Mouse (Mus musculus): Measurements from ENCODE around the gene Tiprl.

Tiprl gene

DNA sequence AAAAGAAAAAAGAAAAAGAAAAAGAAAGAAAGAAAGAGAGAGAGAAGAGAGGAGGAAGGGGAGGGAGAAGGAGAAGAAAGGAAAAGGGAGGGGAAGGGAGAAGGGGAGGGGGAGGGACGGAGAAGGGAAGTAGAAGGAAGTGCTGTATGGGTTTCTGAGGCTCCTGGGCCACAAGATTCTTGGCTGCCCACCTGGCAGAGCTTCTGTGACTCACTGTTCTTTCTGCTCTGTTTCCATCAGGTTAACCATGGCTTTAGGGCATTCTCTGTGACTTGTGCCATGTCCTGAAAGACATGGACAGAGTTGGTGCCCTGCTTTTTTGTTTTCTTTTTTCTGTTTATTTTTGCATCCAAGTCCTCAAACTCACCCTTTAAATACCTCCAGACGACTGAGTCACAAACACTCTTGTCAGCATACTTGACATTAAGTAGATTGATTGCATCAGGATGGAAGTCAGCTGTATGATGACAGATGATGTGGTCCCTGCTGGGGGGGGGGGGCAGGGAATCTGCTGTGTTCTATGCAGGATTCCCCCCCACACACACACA lies 33.2 kb downstream of the Tiprl start:
- DNase-seq (ENCODE audit: inconsistent age in 2 of 2, low spot score in 1 of 2), result no peak

DNA sequence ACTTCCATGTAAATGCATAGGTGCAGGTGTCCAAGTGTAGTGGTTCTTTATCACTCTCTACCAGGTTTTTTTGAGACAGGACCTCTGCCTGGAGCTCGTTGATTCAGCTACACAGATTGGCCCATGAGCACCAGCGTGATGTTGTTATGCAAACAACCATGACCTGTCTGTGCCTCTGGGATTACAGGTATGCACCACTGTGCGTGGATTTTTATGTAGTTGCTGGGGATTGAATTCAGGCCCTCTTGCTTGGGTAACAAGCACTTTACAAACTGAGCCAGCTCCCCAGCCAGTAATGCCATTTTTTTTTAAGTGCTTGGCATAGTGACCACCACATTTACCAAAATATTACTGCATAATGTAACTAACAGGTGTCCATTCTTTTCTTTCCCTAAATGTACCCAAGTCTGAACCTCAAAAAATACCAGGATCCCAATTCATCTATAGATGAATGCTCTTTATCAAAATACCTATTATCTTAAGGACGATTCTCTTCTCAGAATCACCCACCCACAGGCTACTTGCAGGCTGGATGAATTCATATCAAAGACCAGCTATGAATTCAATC lies 35.3 kb downstream of the Tiprl start:
- no peak for DNase-seq (ENCODE audit: inconsistent age in 2 of 2, low spot score in 1 of 2)

DNA sequence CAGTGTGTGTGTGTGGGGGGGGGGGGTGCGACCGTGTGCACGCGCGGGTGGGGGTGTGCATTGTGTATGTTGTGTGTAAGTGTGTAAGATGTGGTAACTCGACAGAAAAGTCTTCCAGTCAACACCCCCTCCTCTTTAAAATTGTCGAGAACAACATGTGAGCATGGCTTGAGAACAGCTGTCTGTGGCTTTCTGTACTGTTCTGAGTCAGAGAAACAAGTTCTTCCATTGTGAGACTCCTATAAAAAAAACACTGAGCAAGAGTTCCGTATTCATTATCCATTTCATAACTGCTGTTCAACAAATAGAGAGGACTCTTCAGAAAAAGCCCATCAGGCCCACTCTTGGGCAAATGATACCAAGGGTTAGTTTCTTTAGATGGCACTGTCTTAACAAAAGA lies 36.0 kb downstream of the Tiprl start:
- DNase-seq (ENCODE audit: inconsistent age in 2 of 2, low spot score in 1 of 2), result no peak

DNA sequence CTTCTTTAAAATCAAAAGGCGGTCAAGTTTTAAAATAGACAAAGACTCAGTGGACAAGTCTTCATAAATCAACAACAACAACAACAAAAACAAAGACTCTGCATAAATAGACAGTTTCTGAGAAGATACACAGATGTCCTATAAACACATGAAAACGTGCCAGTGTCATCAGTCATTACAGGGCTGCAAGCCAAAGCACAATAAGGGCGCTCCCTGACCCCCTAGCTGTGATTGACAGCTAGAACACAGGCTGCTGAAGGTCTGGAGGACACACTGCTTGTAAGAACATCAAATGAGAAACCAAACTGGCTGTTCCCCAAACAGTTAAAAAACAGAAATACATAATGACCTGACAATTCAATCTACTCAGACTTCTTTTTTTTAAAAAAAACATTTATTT lies 37.2 kb downstream of the Tiprl start:
- no peak for DNase-seq (ENCODE audit: inconsistent age in 2 of 2, low spot score in 1 of 2)

DNA sequence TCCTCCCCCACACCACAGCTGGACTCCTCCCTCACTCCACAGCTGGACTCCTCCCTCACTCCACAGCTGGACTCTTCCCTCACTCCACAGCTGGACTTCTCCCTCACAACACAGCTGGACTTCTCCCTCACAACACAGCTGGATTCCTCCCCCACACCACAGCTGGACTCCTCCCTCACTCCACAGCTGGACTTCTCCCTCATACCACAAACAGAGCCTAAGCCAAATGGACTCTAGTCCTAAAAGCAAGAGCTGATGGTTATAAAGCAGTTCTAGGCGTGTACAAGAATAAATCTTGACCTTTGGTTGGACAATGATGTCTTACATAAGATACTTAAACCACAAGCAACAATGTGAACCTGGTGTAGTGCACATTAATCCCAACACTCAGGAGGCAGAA lies 37.8 kb downstream of the Tiprl start:
- DNase-seq (ENCODE audit: inconsistent age in 2 of 2, low spot score in 1 of 2), result no peak

DNA sequence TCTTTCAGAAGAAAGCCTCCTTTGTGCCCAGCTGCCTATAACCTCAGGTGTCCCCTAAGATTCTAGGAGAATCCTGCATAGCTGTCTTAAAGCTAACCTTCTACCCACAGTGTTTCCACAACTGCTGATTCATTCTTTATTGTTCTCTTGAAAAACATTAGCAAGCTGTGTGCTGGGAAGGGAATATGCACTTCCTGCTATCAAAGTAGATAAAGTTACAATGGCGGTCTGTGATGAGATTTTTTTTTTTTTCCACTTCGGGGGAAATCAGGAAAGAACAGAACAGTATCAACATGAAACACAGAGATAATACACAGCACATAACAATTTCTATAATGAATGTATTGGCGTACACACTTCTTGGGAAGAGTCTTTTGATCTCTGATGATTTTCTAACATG lies 38.9 kb downstream of the Tiprl start:
- no peak for DNase-seq (ENCODE audit: inconsistent age in 2 of 2, low spot score in 1 of 2)

DNA sequence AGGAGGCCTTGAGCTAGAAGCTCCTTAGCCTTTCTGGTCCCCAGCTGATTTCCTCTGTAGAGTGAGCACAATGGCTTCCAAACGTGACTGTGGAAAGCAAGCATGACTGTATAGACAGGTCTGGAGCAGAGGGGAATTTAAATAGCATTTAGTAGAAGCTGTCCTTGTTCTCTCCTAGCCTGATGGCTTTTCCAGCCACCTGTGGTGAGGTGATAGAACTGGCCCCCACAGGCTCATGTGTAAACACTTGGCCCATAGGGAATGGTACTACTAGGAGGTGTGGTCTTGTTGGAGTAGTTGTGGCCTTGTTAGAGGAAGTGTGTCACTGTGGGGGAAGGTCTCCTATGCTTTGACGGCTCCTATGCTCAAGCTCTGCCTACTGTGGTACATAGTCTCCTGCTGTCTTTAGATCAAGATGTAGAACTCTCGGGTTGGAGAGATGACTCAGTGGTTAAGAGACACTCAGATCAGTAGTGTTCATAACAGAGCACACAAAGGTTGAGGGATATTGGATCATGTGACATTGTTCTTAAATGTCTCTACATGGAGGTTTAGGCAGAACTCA lies 41.3 kb downstream of the Tiprl start:
- peak in 1 of 2 experiments; percentile 39 for DNase-seq (ENCODE audit: inconsistent age in 2 of 2, low spot score in 1 of 2)

DNA sequence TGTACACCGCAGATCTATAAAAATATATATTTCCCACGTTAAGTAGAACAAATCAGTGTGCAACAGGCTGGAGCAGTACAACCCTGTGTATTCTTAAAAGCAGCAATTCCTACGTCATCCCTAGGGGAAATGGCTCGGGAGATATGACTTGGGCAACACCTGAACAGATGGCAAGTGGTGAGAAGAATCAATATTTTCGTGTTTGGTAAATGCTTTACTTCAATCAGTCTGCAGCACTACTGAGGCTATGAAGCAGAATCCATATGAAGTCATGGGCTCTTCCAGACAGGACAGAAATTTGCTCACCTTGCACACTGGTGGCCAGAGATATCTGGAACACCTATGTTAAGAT lies 42.2 kb downstream of the Tiprl start:
- no peak for DNase-seq (ENCODE audit: inconsistent age in 2 of 2, low spot score in 1 of 2)

DNA sequence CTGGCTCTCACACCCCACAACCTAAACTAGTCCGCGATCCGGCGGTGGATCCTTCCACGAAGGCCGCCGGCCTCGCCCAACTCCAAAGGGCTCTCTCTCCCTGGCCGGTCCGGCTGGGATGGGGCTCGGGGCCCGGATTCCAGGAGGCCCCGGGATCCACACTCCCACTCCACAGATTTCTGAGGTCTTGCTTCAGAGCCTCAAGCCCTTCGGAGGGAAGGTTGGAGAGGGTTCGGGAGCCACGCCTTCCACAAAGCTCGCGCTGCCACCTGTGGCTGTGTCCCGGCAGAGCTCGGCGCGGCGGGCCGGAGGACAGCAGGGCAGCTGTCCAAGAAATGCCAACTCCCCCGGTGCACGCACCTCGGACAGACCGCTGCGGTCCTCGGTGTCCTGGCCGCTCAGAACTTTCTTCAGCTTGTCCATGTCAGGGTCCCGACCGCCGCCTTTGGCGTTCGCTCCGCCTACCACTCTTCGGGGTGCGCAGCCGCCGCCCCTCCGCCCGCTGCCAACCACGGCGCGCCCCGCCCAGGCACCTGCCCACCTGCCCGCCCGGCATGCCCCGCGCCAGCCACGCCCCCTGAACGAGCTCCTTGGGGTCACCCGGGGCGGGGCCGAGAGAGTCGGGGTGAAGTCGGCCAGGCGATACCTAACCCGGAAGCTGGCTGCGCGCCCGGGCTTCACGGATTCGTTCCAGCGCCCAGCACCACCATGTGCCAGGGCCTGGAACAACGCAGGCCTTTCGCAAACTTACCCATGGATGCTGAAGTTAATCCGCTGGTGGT lies 42.7 kb downstream of the Tiprl start, which contains the start of gene Sft2d2:
Sft2d2 (minus strand) TSS at position 559 of the 782 bp plus-strand sequence.
- DNase-seq (ENCODE audit: inconsistent age in 2 of 2, low spot score in 1 of 2), result peak; percentile 96 to 97

DNA sequence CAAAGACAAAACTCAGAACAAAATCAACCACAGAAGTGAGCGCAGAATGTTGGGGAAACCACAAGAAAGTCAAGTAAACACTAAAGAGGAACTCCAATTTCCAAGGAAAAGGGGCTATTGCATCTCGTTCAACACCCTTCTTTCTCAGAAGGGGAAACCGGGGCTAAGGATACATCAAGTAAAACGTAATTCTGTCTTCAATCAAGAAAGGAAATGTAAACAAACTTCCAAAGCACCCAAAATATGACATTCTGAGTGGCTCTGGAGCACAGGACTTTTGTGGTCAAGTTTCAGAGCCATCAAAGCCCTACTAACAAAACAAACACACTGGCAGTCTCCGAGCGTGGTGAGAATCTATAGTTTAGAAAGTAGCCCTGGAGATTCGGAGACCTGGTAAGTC lies 43.4 kb downstream of the Tiprl start:
- DNase-seq (ENCODE audit: inconsistent age in 2 of 2, low spot score in 1 of 2), result no peak

DNA sequence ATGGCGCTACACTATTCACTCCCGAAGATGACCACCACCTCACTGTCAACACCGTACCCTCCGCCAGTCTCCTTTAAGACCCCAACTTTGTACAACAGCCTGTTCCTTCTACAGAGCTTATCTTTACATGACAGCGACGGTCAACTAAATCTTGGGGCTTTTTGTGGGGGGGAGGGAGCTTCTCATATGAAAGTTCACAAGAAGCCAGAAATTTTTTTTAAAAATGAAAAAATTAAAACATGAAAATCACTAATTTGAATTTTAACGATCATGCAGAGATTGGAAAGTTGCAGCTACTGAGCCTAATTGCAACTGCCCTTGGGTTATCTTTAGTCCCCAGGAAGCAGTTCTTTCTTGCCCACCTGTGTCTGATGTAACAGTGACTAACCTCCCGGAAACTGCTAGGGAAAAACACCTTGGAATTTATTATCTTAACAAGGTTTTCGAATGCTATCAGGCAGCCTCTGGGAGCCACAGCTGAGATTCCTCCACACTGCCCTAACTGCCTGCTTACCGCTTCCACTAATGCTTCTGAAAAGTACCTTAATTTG lies 44.0 kb downstream of the Tiprl start:
- no peak for DNase-seq (ENCODE audit: inconsistent age in 2 of 2, low spot score in 1 of 2)

DNA sequence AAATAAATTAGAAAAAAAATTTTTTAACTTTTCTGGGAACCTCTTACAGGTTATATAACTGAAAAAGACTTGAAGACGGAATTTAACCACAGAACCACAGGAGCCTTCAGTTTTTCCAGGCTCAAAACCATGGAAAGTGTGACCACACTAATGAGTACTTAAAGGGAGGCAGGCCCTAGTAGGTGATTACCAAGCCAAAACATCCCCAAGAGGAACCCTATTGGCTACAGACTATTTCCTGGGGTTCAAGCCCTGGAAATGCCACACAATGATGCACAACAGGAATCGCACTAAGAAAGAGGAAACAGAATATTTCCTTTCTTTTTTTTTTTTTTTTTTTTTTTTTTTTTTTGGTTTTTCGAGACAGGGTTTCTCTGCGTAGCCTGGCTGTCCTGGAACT lies 44.7 kb downstream of the Tiprl start:
- no peak for DNase-seq (ENCODE audit: inconsistent age in 2 of 2, low spot score in 1 of 2)

DNA sequence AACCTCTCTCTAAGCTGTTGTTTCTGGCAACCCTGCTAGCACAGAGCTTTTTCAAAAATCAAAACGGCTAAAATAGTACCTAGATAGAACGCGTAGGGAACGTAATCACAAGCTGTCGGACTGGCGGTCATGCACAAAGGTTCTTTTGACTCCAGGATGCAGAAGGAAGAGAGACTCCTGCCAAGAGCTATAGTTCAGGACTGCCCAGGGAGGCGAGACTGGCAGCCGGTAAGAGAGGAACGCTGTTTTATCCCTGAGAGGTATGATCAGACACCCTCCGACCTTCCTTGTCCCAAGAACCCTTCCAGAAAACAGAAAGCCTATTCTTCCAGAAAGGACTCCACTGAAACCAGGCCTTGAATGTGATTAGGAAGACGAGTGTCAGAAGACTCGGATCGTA lies 45.2 kb downstream of the Tiprl start:
- no peak for DNase-seq (ENCODE audit: inconsistent age in 2 of 2, low spot score in 1 of 2)

DNA sequence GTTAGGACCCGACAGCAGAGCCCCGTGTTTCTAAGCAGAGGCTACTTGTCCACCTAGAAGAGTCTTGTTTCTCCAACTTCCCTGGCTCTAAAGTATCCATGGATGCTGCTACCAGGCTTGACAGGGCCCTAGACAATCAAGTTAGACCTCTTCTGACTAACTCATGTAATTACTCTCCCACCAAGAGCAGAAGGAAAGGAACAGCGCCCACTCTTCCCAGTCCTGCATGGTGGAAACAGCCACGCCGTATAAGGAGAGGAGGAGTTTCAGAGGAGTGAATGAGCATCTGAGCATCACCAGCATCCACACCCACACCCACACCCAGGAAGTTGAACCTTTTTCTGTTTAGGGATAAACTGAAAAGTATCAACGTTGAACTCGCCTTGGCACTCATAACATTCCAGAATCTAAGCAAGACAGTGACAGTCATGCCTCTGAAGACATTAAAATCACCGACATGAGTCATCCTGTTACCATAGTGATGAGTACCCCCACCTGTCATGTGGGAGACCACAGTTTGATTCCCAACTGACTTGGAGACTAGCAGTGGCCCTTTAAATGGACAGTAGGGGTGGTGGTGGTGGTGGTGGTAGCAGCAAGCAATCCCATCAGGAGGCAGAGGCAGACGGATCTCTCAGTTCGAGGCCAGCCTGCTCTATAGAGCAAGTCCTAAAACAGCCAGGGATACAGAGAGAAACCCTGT lies 46.1 kb downstream of the Tiprl start:
- DNase-seq (ENCODE audit: inconsistent age in 2 of 2, low spot score in 1 of 2), result no peak

DNA sequence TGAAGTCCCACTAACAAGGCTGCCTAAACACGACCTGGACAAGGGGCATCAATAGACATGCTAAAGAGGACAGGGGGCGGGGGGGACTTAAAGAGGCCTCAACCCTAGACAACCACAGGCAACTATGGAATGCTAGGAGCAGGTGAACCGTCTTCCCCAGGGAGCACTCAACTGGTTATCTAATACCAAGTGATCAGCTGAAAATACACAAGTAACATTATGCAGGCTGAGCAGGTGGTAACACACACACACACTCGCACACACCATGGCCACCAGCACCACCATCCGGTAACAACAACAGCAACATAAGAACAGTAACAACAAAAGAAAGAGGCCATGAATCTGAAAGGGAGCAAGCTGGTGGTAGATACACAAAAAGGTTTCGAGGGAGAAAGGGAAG lies 46.7 kb downstream of the Tiprl start:
- no peak for DNase-seq (ENCODE audit: inconsistent age in 2 of 2, low spot score in 1 of 2)

DNA sequence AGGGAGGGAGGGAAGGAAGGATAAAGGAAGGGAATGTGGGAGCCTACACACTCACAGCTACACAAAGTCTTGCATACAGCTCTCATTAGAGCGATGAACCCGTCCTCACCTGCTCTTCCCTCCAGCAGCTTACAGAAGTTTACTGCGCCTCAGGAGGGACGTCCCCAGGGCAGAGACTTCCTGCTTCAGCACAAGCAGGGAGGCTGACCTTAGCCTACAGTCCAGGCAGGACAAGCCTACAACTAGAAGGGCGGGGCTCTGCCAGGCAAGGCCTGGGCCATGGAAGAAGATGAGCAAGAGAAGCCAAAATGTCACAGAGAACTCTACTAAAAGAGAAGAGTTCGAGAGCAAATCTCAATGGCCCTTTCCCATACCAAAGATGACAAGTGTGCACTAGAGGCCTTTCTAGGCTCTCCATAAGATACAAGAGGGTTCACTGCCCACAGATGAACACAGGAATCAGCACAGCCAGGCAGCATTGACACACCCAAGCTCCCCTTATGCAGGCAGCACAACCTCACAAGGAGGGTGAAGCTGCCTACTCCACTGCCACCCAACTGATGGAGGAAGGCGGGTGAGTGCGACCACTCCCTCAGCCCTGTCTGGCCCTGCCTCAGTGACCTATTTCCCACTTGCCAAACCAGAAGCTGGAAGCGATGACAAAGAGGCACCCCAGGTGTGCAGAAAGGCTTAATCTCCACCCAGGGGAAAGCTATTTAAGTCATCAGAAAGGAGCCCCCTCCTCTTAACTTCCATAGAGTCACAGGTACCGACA lies 47.8 kb downstream of the Tiprl start:
- DNase-seq (ENCODE audit: inconsistent age in 2 of 2, low spot score in 1 of 2), result peak in 1 of 2 experiments; percentile 50

DNA sequence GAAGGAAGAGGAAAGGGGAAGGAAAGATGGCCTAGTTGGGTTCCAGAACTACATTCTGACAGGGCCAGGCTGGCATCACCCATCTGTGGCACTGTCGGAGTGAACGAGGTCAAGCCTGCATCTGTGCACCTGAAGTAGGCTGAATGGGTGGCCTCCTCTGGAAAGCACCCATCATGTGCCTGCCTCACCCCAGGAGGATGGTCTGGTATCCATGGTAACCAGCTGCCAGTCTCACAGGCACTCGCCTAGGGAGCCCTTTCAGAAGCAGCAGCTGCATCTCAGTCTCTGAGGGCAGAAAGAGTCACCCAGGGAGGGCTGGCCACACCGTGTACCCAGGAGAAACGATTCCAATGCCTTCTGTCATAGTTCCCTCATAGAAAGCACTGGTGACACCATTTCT lies 49.4 kb downstream of the Tiprl start:
- DNase-seq (ENCODE audit: inconsistent age in 2 of 2, low spot score in 1 of 2), result peak in 1 of 2 experiments; percentile 21

DNA sequence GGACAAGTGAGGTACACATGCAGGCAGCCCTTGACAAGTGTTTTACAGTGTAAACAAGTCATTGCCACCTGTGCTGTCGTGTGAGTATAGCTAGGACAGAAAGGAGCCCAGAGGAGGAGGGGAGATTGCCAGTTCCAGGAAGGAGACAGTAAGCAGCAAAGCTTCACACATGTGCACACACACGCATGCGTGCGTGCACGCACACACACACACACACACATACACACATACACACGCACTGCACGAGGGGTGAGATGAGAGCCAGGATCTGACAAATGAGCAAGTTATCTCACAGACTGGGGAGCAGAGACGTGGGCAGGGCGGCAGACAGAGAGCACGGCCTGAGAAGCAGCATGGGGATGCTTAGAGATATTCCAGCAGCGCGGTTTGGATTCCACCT lies 50.3 kb downstream of the Tiprl start:
- no peak for DNase-seq (ENCODE audit: inconsistent age in 2 of 2, low spot score in 1 of 2)

DNA sequence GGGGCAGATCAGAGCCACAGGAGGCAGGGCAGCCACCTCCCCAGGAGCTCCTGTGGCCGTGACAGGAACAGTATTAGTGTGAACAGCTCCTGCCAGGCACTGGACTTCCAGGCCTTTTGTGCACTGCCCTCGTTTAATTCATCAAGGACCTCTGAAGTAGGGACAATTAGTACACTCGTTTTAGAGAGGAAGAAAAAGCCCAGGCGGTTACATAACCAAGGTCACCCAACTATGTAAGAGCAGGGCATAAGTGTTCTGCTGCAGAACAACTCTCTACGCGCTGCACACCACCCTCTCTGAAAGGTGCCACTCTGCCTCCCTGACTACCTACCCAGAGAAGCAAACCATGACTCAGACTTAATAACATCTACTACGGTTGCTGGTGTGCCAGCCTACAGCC lies 51.7 kb downstream of the Tiprl start:
- DNase-seq (ENCODE audit: inconsistent age in 2 of 2, low spot score in 1 of 2), result peak; percentile 63 to 78

DNA sequence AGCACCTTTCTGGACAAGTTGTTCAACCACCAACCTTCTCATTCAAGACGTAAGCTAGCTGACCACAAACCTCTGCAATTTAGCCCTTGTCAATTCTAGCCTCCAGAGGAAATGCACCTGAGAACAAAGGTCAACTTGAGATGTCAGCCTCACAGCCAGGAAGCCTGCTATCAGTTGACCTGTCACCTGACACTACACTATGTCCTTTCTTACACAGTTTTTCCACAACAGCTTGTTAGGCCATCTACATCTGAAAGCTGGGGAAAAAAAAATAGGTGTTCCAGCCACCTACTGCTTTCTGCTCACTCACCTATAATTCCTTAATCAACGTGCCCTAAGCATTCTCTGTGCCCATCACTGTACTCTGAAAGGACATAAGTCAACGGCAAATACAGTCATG lies 52.6 kb downstream of the Tiprl start:
- DNase-seq (ENCODE audit: inconsistent age in 2 of 2, low spot score in 1 of 2), result no peak

DNA sequence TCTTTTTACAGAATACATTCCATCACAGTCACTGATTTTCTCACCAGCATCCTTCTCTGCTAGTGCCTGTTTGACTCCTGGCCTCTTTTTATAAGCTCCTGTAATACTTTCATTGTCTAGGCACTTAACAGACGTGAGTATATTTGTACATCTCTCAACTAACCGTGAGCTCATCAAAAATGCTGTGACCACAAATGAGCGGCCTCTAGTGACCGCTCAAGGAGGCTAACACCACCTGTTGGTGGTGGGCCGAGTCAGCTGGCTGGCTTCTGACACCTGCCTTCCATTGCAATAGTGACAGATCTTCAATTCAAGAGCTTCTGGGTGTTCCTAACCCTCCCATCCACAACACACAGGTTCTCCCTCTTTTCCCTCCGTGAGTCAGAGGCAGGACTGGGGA lies 53.4 kb downstream of the Tiprl start:
- no peak for DNase-seq (ENCODE audit: inconsistent age in 2 of 2, low spot score in 1 of 2)
